Comparison of ENCODE assay signal across 36 mouse cellular contexts in genomic region chr11:33151128-33151779, GRCm38 (mm10). TPM values are rescaled to one million over a fixed set of nuclear protein-coding genes. Genes with fewer than 3 reads are reported as not detected.
DNase-seq lines count a peak whose midpoint lies in the region; ATAC-seq and TF ChIP-seq lines count a peak whose summit lies in the region.
"Had no signal": no experiment of that assay in that cellular context is flagged by ENCODE, and none has a peak within 500 bp of the region (broad histone marks: within the 10 kb centered on the region; RNA-seq: fewer than 3 reads in every experiment).

No protein-coding gene starts in this region.

- H3K4me3 ChIP-seq in ES-Bruce4 (ENCODE audit: low read depth, low read length) (no peak overlapping the region), myocyte (no peak overlapping the region)
- no peak overlapping the region for H3K4me3 ChIP-seq in forebrain, embryonic 12.5 days (replicated peaks)
- H3K4me3 ChIP-seq: embryonic facial prominence, embryonic 10.5 days; embryonic facial prominence, embryonic 13.5 days; erythroblast, embryonic 14.5 days; forebrain, embryonic 13.5 days; gastrocnemius, adult 2 months; heart, adult 2 months; heart, embryonic 10.5 days; heart, embryonic 13.5 days; hindbrain, embryonic 12.5 days; hindbrain, embryonic 15.5 days; intestine, embryonic 15.5 days had no signal

- no peak for TF ChIP-seq CTCF in ES-Bruce4 (IDR thresholded peaks at IDR 0.05; ENCODE audit: low read depth, low read length)

- H3ac ChIP-seq in myocyte (ENCODE audit: control insufficient read depth, insufficient read length) = no peak overlapping the region

- WGBS in forebrain, embryonic 12.5 days = 78% methylated on average over 3 of the region's 3 CpGs

- H3K27me3 ChIP-seq in ES-Bruce4 (ENCODE audit: control insufficient read depth, insufficient read depth, low read length, poor library complexity, severe bottlenecking) (peaks cover 3% of the 10 kb centered on the region; the same call in 1 of the 2 replicates), myocyte (ENCODE audit: control insufficient read depth, insufficient read depth, insufficient read length) (no peaks in the 10 kb centered on the region)
- peaks cover 17% of the 10 kb centered on the region for H3K27me3 ChIP-seq in forebrain, embryonic 12.5 days
- H3K27me3 ChIP-seq: hindbrain, embryonic 15.5 days; Patski had no signal

- no peak for TF ChIP-seq EP300 in ES-Bruce4 (IDR thresholded peaks at IDR 0.05; ENCODE audit: insufficient read depth, low read depth, low read length)

- H3K36me3 ChIP-seq in ES-Bruce4 (ENCODE audit: control insufficient read depth, insufficient read depth, low read length, poor library complexity, severe bottlenecking) = peaks cover 58% of the 10 kb centered on the region
- peaks cover 72% of the 10 kb centered on the region for H3K36me3 ChIP-seq in myocyte (ENCODE audit: control insufficient read depth, insufficient read depth)
- peaks cover 57% of the 10 kb centered on the region for H3K36me3 ChIP-seq in forebrain, embryonic 12.5 days (replicated peaks)

- ATAC-seq in granulocyte monocyte progenitor cell, adult 5-6 weeks (replicated peaks; ENCODE audit: poor library complexity, severe bottlenecking) = no peak
- ATAC-seq in forebrain, embryonic 12.5 days (ENCODE audit: low FRiP score) = no peak
- ATAC-seq: activated CD4-positive, CD25-positive, alpha-beta regulatory T cell, adult 4 months; forebrain, embryonic 13.5 days; forebrain, embryonic 16.5 days; intestine, embryonic 15.5 days; Patski had no signal

- H3K27ac ChIP-seq in ES-Bruce4 (ENCODE audit: insufficient read depth, low read length) = peak overlapping the region; percentile 38; the same call in 1 of the 2 replicates
- no peak overlapping the region for H3K27ac ChIP-seq in forebrain, embryonic 12.5 days
- H3K27ac ChIP-seq: embryonic facial prominence, embryonic 10.5 days; embryonic facial prominence, embryonic 13.5 days; forebrain, embryonic 13.5 days; gastrocnemius, adult 2 months; heart, adult 2 months; heart, embryonic 10.5 days; heart, embryonic 13.5 days; hindbrain, embryonic 12.5 days; hindbrain, embryonic 15.5 days; intestine, embryonic 15.5 days had no signal

- TF ChIP-seq POLR2A in ES-Bruce4 (IDR thresholded peaks at IDR 0.05; ENCODE audit: insufficient read depth, low read length) = no peak
- no peak for TF ChIP-seq POLR2A in myocyte (IDR thresholded peaks at IDR 0.05; ENCODE audit: insufficient read length, low read depth)

- H3K4me1 ChIP-seq in ES-Bruce4 (ENCODE audit: control insufficient read depth, insufficient read depth, low read length) = no peaks in the 10 kb centered on the region
- peaks cover 18% of the 10 kb centered on the region for H3K4me1 ChIP-seq in forebrain, embryonic 12.5 days

- no peaks in the 10 kb centered on the region for H3K9me3 ChIP-seq in ES-Bruce4 (replicated peaks; ENCODE audit: control insufficient read depth, insufficient read depth, low read length, poor library complexity, severe bottlenecking)
- no peaks in the 10 kb centered on the region for H3K9me3 ChIP-seq in forebrain, embryonic 12.5 days
- H3K9me3 ChIP-seq: embryonic facial prominence, embryonic 10.5 days; embryonic facial prominence, embryonic 13.5 days; forebrain, embryonic 13.5 days; heart, embryonic 10.5 days; heart, embryonic 13.5 days; hindbrain, embryonic 12.5 days; hindbrain, embryonic 15.5 days; intestine, embryonic 15.5 days had no signal

- no peak overlapping the region for H3K4me2 ChIP-seq in myocyte (ENCODE audit: low read depth)
- H3K4me2 ChIP-seq in forebrain, embryonic 12.5 days = no peak overlapping the region
- H3K4me2 ChIP-seq: embryonic facial prominence, embryonic 13.5 days; forebrain, embryonic 13.5 days; heart, embryonic 13.5 days; hindbrain, embryonic 12.5 days; hindbrain, embryonic 15.5 days; intestine, embryonic 15.5 days had no signal

- no peak overlapping the region for H3K9ac ChIP-seq in ES-Bruce4 (ENCODE audit: low read depth, poor library complexity, severe bottlenecking)
- H3K9ac ChIP-seq in forebrain, embryonic 12.5 days = no peak overlapping the region
- H3K9ac ChIP-seq: embryonic facial prominence, embryonic 13.5 days; forebrain, embryonic 13.5 days; heart, embryonic 13.5 days; hindbrain, embryonic 12.5 days; hindbrain, embryonic 15.5 days; intestine, embryonic 15.5 days had no signal

- peak; percentile 20 for DNase-seq in testis, postnatal 10 days (ENCODE audit: low spot score)
- no peak for DNase-seq in testis, postnatal 14 days (ENCODE audit: low spot score)
- DNase-seq in R1 (ENCODE audit: low read depth, low spot score) = peak; percentile 33
- DNase-seq in left cerebral cortex, adult 18-20 months (ENCODE audit: low spot score in 2 of 2) = no peak
- DNase-seq: adrenal gland, adult 8-10 months; adrenal gland, postnatal 25 days; cerebellum, adult 18-20 months; cerebellum, adult 9-10 months; cerebellum, postnatal 14 days; gastrocnemius, adult 2 months; gastrocnemius, postnatal 14 days; heart, adult 2 months; kidney, adult 11 months; kidney, adult 8-10 months had no signal

- no peaks in the 10 kb centered on the region for H3K79me2 ChIP-seq in myocyte (ENCODE audit: control insufficient read depth, insufficient read depth)

TF ChIP-seq in myocyte, 11 proteins besides CTCF, POLR2A, EP300 and RAD21:
- TF ChIP-seq POLR2AphosphoS2 (IDR thresholded peaks at IDR 0.05; ENCODE audit: insufficient read length, low read depth) (peak; percentile 46), E2F4 (IDR thresholded peaks at IDR 0.05; ENCODE audit: insufficient read depth) (no peak)

RNA-seq across cellular contexts. Expression of gene Fgf18, which starts 4.1 kb away (rescaled TPM):
- polyA plus RNA-seq in ES-Bruce4 (2011; ENCODE audit: insufficient read depth, insufficient read length, low read depth, missing spikeins) (0.82 and 1.4 TPM in 2 replicates), myocyte (2012; fragmentation: generic; extraction: Trizol) (0.07 TPM)
- total RNA-seq in left cerebral cortex, adult 18-20 months (2021) = 1 to 10 TPM; 2.9 to 3.4 TPM
- total RNA-seq in granulocyte monocyte progenitor cell, adult 5-6 weeks (2014; fragmentation: Nextera tagmentation) = not detected in 2 replicates
- total RNA-seq in granulocyte monocyte progenitor cell, adult 5-6 weeks (2017) = not detected in 2 replicates
- polyA plus RNA-seq in forebrain, embryonic 12.5 days (2016; fragmentation: Nextera tagmentation; extraction: Ambion mirVana) = 2.1 and 2.4 TPM in 2 replicates
- total RNA-seq: common myeloid progenitor, adult 5-6 weeks; hematopoietic stem cell, adult 5-6 weeks had no signal
- polyA plus RNA-seq: activated CD4-positive, CD25-positive, alpha-beta regulatory T cell, adult 4 months; erythroblast, embryonic 14.5 days had no signal

RNA-seq across cellular contexts. Expression of gene Npm1, which starts 11.8 kb away (rescaled TPM):
- polyA plus RNA-seq in ES-Bruce4 (2011; ENCODE audit: insufficient read depth, insufficient read length, low read depth, missing spikeins) (4,703 and 5,189 TPM in 2 replicates), myocyte (2012; fragmentation: generic; extraction: Trizol) (244 TPM)
- total RNA-seq in left cerebral cortex, adult 18-20 months (2021) = 100 to 1,000 TPM; 160 to 161 TPM
- total RNA-seq in granulocyte monocyte progenitor cell, adult 5-6 weeks (2014; fragmentation: Nextera tagmentation) = 2,328 and 2,367 TPM in 2 replicates
- total RNA-seq in granulocyte monocyte progenitor cell, adult 5-6 weeks (2017) = 3,358 and 3,800 TPM in 2 replicates
- 790 and 820 TPM in 2 replicates for polyA plus RNA-seq in forebrain, embryonic 12.5 days (2016; fragmentation: Nextera tagmentation; extraction: Ambion mirVana)

RNA-seq across cellular contexts. Expression of gene Tlx3, which starts 52.1 kb away (rescaled TPM):
- polyA plus RNA-seq in ES-Bruce4 (2011; ENCODE audit: insufficient read depth, insufficient read length, low read depth, missing spikeins) (0.58 TPM in 1 of 2 replicates, not detected in the other), myocyte (2012; fragmentation: generic; extraction: Trizol) (not detected)
- not detected for total RNA-seq in left cerebral cortex, adult 18-20 months (2021)
- not detected in 2 replicates for total RNA-seq in granulocyte monocyte progenitor cell, adult 5-6 weeks (2014; fragmentation: Nextera tagmentation)
- total RNA-seq in granulocyte monocyte progenitor cell, adult 5-6 weeks (2017) = not detected in 2 replicates
- polyA plus RNA-seq in forebrain, embryonic 12.5 days (2016; fragmentation: Nextera tagmentation; extraction: Ambion mirVana) = 0.32 TPM in 1 of 2 replicates, not detected in the other
- total RNA-seq: common myeloid progenitor, adult 5-6 weeks; gastrocnemius, adult 2 months; gastrocnemius, postnatal 14 days; gastrocnemius, postnatal 4 days; heart, adult 2 months; heart, postnatal 25 days; hematopoietic stem cell, adult 5-6 weeks had no signal
- polyA plus RNA-seq: activated CD4-positive, CD25-positive, alpha-beta regulatory T cell, adult 4 months; forebrain, embryonic 13.5 days; forebrain, embryonic 16.5 days; frontal cortex, adult 2 months; heart, adult 2 months; heart, embryonic 13.5 days; heart, embryonic 16.5 days had no signal

Comparison
In these comparisons a context has a peak if more than half of its experiments do, and no peak if none do; other contexts are left out.
1. DNase-seq: peak in testis, postnatal 10 days (single experiment) and R1 (single experiment); none in testis, postnatal 14 days (single experiment) and left cerebral cortex, adult 18-20 months (0 of 2).